Mouse (Mus musculus) granulocyte monocyte progenitor cell, adult 5-6 weeks (primary cell): ENCODE data around the gene Zbtb38. TPM values are rescaled to one million over a fixed set of nuclear protein-coding genes. Genes with fewer than 3 reads are reported as not detected.

ENCODE experiments used
- ATAC-seq: replicated peaks from 2 replicates; pipeline ENCODE4 v1.8.0; 2016; ENCODE audit warnings: mild to moderate bottlenecking, moderate TSS enrichment, inconsistent platforms; ENCODE audit not compliant: poor library complexity, severe bottlenecking
- total RNA-seq, 2 experiments: library from RNA; stranded (forward) in 1 of 2; stranded (reverse) in 1 of 2; fragments of 200-712, 200-1000 nt in 1 of 2; fragments of >200 nt in 1 of 2; fragmentation: Nextera tagmentation in 1 of 2; gene quantifications; 2 replicates each; pipeline ENCODE4 v1.2.3; 2014 to 2017

The Zbtb38 gene
- 15.9 and 19.1 TPM in 2 replicates for total RNA-seq (2014; fragmentation: Nextera tagmentation)
- 28.0 and 29.0 TPM in 2 replicates for total RNA-seq (2017)

- ATAC-seq, result no peak
Measured at GRCm38 (mm10) chr9:96752603-96753114, at the start of gene Zbtb38. Gene Zbtb38 (minus strand): TSS chr9:96752831.

GRCm38 (mm10) chr9:96800131-96800825, 47.6 kb upstream of the Zbtb38 start:
- ATAC-seq, result peak; percentile 20; the same call in 1 of the 2 replicates

DNA sequence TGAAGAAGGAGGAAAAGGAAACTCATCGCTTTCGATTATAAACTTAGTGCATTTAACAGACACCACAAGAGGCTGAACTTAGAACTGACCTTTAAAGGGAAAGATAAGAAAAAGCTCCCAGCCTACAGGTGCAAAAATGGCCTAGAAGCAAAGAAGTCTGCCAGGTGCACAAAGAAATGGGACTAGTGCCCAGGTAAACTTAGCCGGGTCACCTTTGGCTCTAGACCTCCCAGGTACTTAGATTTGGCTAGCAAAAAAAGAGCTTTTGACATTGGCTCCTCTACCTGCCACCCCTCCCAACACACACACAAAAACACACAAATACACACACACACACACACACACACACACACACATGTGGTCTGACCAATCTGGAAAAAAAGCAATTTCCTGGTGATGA, 44.7 kb upstream of the Zbtb38 start:
- no peak for ATAC-seq

GRCm38 (mm10) chr9:96795399-96795928, 42.8 kb upstream of the Zbtb38 start:
- peak; percentile 50 for ATAC-seq

DNA sequence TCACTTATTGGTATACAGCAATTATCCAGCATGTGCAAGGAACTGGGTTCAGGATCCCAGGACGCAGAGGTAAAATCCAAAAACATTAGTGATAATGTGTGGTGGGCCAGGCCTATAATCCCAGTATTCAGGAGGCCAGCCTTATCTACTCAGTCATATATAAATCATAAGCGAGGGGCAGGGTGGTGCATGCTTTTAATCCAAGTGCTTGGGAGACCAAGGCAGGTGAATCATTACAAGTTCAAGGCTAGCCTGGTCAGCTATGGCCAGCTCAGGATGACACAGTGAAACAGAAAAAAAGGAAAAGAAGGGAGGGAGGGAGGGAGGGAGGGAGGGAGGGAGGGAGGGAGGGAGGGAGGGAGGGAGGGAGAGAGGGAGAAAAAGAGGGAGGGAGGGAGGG, 42.0 kb upstream of the Zbtb38 start:
- no peak for ATAC-seq

DNA sequence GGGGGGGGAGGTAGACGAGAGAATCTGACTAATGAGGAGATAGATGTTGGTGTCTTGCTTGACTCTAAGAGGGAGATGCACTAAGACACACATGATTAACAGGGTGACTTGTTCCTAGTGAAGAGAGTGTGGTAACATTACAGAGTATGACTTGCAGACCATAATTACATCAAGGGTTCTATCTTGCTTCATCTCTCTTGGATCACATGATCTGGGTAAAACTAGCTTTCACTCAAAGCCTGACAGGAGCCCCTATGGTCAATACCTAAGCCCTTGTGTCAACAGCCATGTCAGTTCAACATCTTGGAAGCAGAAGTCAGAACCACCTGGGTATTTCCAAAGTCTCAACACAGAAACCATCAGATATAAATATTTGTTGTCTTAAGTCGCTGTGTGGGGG, 39.9 kb upstream of the Zbtb38 start:
- ATAC-seq, result peak; percentile 58

GRCm38 (mm10) chr9:96790389-96791007, 37.9 kb upstream of the Zbtb38 start:
- ATAC-seq, result no peak

- ATAC-seq, result no peak
Measured at GRCm38 (mm10) chr9:96789906-96790305, 37.3 kb upstream of the Zbtb38 start.

- ATAC-seq, result peak; percentile 49
Measured at GRCm38 (mm10) chr9:96787797-96788196, 35.2 kb upstream of the Zbtb38 start.

GRCm38 (mm10) chr9:96785871-96786342, 33.3 kb upstream of the Zbtb38 start:
- no peak for ATAC-seq

DNA sequence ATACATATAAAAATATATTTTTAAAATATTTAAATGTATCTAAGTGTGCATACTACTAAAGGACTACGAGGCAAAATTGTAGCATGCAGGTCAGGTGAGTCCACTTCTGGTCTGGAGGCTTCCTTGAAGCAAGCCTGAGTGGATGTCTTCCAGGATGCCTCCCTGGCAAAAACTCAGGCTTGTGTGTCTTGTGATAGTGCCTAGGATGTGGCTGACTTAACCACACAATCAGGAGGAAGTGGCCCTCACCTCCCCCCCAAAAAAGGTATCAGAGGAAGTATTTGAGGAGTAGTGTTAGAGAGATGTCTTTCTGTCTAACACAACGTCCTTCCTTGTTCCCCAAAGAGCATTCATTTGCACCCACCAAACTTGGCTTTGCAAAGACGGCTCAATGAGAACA, 32.6 kb upstream of the Zbtb38 start:
- ATAC-seq, result peak; percentile 76

DNA sequence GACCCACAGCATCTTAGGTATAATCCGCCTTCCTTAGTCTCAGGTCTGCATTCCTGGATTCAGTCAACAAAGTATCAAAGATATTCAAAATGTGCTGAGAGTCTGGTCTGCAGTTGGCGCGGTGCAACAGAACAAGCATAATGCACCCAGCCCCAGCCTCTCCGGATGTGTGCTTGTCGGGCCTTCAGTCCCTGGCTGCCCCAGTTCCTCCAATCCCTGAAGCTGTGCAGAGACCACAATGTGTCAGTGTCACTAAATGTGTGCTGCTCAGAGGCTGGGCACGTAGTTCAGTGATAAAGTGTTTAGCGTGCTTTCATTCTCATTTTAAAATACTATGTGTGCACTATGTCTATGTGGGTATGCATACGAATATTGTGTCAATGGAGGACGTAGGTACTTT, 31.0 kb upstream of the Zbtb38 start:
- ATAC-seq, result peak; percentile 33; the same call in 1 of the 2 replicates

- ATAC-seq, result no peak
Measured at GRCm38 (mm10) chr9:96783258-96783657, 30.6 kb upstream of the Zbtb38 start.

GRCm38 (mm10) chr9:96782062-96782461, 29.4 kb upstream of the Zbtb38 start:
- no peak for ATAC-seq

DNA sequence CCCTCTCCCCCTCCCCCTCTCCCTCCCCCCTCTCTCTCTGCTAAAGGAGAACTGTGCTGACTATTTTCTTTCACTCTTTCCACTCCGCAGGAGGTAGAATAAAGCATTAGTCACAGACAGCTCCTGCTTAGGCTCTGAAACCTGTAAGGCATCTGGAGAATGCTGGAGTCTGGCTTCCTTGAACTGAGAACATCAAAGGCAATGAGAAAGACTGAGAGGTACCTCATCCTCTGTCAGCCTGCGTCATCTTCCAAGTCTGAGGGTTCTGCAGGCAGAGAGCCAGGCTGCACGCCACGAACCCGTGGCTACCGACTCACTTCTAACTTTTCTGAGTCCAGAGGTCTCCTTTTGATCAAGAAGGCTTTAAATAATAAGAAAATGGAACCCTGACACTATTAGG, 20.5 kb upstream of the Zbtb38 start:
- ATAC-seq, result no peak

DNA sequence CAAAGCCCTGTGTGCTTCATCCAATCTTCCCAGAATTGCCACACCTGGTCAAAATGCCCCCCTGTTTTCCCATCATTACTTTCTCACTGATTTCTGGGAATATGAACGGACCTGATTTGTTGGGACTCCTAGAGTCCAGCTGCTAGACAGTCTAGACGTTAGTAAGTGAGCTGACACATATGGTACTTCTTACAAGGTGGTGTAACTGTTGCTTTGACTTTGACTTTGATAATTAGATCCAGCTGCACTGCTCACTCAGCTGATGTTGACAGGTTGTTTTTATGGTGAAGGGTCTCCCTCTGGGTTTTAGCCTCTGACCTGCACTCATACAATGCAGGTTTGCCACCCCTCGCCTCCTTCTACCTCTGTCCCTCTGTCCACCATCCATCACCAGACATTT, 17.8 kb upstream of the Zbtb38 start:
- no peak for ATAC-seq

- ATAC-seq, result no peak
Measured at GRCm38 (mm10) chr9:96769651-96770050, 17.0 kb upstream of the Zbtb38 start.

DNA sequence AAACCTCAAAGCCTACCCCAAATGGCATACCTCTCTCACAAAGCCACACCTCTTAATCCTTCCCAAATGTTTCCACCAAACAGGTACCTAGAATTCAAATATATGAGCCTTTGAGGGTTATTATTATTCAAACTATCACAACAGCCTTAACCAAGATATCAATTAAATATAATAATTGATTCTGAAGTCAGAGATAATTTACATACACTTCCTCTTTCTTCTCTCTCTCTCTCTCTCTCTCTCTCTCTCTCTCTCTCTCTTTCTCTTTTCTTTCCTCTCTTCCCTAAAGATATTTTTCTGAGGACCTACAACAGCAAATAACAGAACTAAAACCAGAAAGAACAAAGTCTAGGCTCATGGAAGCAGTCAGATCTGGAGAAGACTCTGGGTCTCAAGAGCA, 15.2 kb upstream of the Zbtb38 start:
- no peak for ATAC-seq

- ATAC-seq, result no peak
Measured at GRCm38 (mm10) chr9:96766078-96766477, 13.4 kb upstream of the Zbtb38 start.

DNA sequence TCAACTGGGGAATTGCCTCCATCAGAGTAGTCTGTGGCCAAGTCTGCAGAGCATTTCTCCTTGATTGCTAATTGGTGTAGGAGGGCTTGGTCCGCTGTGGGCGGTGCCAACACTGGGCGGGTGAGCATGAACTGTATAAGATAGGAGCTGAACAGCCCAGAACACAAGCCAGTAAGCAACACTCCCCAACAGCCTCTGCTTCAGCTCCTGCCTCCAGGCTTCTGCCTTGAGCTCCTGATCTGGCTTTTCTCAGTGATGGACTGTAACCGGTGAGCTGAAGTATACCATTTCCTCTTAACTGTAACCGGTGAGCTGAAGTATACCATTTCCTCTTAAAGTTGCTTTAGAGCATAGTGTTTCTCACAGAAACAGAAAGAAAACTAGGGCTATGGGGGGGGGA, 12.8 kb upstream of the Zbtb38 start:
- peak; percentile 59 for ATAC-seq

DNA sequence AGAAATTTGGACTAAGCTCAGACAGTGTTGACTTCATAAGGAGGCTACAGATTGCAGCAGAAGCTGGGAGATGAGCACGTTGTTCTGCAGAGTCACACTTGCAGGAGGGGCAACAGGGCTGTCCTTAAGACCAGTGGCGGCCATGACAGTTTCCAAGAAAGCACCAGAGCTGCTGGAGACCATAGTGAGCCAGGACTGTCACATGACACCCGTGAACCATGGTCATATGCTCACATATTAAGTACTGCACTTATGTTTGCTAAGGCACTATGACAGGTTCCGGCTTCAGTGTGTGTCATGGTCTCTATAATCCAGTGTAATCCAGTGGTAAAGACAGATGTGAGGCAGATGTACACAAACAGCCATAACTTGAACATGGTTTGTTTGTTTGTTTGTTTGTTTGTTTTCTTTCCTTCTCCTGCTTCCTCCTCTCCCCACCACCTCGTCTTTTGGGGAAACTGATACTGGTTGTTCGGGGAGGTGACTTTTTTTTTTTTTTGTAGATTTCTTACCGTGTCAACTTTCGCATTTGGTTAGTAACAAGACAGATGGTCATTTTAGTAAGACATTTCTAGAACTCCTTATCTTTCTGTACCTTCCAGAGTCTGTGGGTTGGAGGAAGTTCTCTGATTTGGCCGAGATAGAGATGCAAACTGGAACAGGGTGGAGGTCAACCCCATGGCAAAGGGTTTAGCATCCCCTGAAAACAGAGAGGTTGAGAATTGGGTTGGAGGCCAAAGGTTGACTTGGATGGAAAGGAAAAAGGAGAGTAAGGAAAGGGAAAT, 11.4 kb upstream of the Zbtb38 start:
- no peak for ATAC-seq
